Mouse (Mus musculus) thymus, postnatal 4 days (tissue): ENCODE measurements at regions not wholly inside any gene's neighbourhood (a gene's known extent, or its start where the extent isn't known, plus 50 kb on each side); places are given as distances from the start of the nearest gene placed in this dataset.

ENCODE experiments used
- DNase-seq: peaks from one replicate; pipeline ENCODE4 v3.0.0; 2021

DNA sequence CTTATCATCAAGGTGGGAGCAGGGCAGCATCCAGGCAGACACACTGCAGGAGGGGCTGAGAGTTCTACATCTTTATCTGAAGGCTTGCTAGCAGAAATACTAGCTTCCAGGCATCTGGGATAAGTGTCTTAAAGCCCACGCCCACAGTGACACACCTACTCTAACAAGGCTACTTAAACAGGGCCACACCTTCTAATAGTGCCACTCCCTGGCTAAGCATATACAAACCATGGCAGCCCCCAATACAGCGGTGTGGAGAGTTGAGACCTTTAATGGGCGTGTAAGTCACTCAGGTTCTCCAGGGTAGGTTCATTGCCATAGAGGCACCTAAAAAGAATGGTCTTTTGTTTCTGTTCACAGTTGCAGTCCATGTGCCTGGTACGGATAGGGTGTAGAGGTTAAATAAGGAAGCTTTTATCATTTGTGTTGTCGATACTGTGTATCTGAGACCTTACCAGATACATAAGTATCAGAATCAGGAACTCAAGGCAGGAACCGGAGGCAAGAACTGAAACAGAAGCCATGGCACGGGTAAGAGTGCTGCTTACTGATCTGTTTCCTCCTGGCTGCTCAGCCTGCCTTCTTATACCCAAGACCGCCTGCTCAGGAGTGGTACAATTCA, 69.0 kb upstream of the Atrnl1 start:
- no peak for DNase-seq

DNA sequence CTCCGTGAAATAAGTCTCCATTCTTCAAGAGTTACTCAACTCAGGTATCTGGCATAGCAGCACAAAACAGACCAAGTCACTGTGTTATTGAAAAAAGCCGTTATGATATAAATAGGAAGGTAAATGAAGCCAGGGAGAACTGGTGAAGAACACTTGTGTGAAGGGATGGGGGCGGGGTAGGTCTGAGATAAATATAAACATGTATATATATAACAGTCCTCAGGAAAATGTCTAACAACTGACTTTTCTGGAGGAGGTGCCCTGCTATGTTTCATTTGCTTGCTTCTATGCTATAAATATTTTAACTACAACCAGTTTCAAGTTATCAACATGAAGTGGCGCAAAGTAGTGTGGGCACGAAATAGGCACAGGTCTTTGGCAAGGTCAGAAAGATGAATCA, 68.3 kb upstream of the Atrnl1 start:
- no peak for DNase-seq

DNA sequence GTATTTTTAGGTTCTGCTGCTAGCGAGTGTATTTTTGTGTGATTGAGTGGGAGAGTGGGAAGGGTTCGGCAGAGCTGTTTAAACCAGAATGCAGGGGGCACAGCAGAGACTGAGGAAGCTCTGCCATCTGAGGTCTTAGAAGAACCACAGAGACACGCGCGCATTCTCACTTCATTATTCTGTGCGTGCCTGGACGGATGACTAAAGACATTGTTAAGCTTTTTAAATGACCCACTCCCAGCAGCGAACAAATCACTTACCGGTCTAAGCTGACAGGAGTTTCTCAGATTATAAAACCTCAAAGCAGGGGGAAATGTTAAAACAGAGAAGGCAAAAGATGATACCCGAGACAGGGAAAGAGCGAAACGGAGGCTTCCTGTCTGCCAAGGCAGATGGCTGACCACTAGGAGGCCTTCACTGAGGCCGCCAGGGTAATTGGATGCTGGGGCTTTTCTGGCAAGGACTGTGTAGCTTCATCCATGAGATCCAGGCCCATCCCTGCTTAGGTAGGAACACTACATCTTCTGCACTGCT, 67.1 kb upstream of the Atrnl1 start:
- DNase-seq, result no peak

DNA sequence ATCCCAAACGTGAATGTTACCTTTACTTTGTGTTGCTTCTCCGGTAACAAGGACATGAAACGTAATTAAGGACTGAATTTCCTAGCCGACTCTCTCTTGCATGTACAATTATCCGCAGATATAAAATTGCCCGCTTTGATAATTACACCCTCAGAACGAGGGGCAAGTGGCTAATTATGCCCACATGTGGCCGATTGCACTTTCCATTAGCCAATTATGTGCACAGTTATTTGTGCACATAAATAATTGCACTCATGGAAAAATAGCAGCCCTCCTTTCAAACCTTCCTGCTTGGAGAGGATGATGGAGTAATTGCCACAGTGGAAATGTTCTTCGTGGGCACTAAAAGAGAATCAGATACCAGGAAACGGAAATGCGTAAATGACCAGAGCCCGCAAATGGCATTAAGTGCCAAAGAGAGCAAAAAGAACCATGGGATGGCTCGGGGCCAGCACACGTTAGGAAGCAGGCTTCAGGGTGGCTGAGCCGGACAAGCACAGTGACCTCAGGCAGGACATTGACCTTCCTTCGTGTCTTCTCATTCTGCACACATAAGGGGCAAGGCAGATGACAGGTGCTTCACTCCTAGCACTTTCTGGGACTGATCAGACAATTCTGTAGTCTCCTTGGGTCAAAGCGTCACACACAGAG, 66.5 kb upstream of the Atrnl1 start:
- no peak for DNase-seq

DNA sequence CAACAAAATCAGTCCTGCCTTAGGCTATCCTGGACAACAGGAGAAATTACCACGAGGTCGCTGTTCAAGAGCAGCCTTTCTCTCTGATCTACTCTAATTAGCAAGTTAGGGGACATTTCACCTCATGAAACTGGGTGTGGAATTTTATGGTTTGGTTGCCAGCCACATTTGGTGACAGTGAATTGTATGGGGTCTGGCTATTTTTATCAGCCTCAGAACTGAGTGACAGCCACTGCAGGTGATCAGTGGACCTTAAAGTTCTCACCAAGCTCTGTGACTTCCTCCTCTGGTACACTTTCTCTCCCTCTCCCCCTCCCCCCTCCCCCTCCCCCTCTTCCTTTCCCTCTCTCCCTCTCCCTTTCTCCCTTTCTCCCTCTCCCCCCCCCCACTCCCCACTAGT, 65.8 kb upstream of the Atrnl1 start:
- no peak for DNase-seq

DNA sequence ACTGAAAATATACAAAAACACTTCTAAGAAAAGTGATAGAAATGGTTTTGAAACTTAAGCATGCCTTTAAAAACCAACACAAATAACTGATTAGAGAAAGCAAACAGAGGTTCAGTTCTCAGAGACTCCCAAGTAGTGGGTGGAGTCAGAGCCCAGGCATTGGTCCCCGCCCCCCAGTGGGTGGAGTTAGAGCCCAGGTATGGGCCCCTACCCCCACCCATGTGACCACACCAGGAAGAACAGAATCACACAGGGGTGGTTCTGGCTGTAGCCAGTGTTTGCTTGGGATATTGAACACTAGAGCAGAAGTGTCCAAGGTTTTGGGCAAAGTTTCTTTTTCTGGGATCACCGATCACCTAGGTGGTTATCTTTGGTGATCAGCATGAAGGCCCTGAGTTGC, 64.8 kb upstream of the Atrnl1 start:
- DNase-seq, result peak; percentile 38

DNA sequence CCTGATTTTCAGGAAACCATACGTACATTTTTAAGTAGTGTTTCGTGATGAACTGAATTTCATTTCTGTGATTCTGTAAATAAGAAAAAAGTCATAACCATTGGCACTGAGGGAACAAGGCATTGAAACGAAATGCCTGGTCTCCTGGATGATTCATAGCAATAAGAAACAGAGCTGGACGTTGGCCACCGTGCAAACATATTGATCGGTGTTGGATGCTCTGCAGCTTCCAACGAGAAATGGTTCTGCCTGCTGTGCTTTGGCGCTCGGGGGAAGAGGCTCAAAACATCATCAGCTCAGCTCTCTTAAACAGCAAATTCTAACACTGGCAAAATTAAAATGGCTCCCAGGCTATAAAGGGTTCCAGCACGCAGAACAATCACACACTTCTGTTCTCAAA, 64.3 kb upstream of the Atrnl1 start:
- no peak for DNase-seq

DNA sequence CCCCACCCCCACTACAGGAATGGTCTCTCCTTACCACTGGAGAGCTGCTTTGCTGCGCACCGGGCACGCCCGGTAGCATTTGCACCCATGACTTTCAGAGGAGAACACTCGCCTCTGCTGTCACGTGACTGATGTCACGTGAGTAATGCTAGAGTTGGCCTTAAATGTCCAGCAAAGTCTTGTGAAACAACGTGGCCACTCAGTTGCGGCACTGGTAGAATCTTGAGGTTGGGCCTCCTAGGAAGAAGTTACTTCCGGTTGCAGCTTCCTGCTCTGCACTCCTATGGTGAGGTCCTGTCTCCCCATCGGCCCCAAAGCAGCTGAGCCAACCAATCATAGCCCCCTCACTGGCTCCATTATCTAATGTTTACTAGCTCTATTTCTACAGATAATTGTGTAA, 62.7 kb upstream of the Atrnl1 start:
- no peak for DNase-seq

DNA sequence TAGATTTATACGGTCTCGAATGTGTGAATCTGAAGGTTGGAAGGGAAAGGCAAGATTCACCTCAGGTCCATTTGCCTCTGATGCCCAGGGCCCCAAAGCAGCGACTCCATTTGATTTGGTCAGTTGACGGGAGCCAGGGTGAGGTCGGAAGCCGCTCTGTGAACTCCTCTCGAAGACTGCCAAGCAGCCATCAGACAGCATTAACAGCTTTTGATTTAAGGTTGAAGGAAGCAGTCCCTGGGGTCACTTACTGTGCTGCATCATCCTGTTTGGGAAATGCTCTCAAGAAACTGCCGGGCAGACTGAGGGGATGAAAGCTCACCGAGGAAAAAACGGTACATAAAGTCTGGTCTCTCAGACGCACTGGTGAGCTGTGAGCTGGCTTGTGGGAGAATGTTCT, 62.2 kb upstream of the Atrnl1 start:
- DNase-seq, result no peak

DNA sequence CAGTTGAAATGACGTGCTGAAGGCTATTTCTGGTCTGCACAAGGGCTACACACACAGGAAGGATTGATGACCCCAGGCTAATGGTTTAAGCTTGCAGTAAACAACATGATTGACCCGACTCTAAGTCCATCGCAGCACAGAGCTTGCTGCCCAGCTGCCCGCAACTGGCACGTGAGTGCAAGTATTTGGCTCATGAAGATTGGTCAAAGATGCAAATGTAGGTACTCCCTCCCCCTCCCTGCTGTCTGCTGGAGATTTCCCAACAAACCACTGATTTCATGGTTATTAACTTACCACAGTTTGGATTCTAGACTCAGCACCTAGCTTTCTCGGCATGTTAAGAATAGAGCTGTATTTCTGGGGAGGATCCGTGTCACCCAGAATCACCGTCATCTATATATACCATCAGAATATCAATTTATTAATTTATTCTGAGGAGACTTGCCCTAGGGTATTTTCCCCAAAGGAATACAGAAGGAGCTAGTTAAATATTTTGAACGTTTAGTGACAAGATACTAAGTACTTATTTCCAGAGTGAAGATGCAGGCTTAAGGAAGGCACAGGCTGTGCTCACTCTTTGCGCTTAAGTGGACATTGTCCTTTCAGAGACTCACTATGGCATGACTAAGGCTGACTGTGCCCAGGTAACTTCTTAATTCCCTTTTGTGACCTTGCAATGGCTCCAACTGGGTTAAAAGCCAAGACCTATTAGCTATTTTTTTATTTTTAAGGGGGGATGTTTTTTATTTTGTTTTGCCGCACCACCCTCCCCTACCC, 57.7 kb upstream of the Atrnl1 start:
- no peak for DNase-seq

DNA sequence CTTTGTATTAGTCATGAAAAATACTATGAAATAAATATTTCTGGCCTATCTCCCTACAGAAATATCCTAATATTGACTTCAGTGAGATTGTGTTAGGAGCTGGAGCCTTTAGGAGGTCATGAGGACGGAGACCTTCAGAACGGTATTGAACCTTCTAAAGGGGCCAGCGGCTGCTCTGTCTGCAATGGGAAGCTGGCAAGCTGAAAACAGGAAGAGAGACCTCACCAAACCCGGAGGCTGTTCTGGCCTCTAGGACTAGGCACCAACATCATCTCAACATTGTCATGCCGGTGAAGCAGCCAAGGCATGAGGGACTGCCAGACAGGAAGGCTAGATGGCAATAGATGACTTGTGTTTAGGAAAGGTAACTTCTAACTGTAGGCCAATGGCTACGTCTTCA, 56.7 kb upstream of the Atrnl1 start:
- DNase-seq, result no peak

DNA sequence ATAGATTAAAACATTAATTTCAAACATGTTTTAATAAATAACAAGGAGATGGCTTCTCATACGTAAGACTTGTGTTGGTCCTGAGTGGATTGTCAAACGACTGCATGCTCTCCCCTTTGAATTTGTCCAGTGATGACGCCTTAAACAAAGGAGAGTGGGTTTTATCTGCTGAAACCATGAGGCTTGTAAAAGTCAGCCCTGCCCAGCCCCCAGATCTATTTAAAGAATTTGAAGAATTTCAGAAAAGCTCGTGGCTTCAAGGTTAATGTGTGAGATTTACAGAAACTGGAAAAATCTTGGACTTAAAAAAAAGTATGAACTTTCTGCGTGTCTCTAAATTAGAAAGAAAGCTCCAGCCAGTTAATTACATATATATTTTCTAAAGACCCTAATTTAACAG, 55.5 kb upstream of the Atrnl1 start:
- no peak for DNase-seq

DNA sequence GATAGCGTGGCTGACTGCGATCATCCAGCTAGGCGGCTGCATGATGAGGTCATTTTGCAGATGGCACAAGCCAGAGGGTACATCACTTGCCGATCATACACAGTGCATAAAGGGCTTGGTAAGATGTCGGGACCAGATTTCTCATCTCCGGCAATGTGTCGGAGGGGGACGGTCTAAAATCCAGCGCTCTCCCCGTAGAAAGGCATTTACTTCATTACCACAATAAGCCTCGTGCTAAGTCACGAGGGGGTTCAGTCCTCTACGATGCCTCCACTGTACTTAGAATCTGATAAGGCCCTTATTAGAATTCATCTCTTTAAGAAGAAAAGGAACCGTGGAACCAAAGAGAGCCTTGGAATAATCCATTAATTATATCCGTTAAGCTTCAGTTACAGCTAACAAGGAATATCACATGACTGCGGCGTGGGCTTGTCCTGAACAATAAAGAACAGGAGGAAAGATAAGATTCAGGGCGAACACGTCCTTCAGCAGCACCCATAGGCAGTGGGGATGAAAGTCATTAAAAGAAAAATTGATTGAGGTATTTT, 52.3 kb upstream of the Atrnl1 start:
- DNase-seq, result no peak

DNA sequence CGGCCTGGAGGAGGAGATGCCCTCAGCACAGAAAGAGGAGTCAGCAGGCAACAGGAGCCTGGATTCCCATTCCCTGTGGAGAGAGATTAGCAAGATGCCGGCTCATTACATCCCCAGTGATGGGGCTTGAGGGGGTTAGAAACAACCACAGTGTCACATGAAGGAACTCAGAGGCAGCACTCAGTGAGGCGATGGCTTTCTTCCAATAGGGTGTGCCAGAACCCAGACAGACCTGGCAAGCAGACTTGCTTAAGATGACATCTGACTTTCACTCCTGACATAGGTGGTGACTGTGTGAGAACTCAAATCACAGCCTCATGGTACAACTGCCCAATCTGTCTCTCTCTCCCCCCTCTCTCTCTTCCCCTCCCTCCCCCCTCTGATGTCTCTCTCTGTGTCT, 50.1 kb upstream of the Atrnl1 start:
- DNase-seq, result no peak
